Mouse (Mus musculus) heart, adult 2 months (tissue): ENCODE data around the gene Car14. TPM values are rescaled to one million over a fixed set of nuclear protein-coding genes. Genes with fewer than 3 reads are reported as not detected.

Experiments
- DNase-seq, 2 experiments: peaks; one replicate each; pipeline ENCODE4 v3.0.0; 2021
- H3K27ac ChIP-seq: fragments of 200-600 bp; 2 replicates; pipeline ENCODE4 v1.8.1; 2022
- H3K27me3 ChIP-seq: fragments of 200-500 bp; 2 replicates; pipeline ENCODE4 v1.6.1; 2012; ENCODE audit warnings: mild to moderate bottlenecking, low read length, inconsistent platforms, mixed read lengths; ENCODE audit not compliant: control insufficient read depth, insufficient read depth
- H3K36me3 ChIP-seq: fragments of 200-500 bp; 2 replicates; pipeline ENCODE4 v1.6.1; 2012; ENCODE audit warnings: low read length, inconsistent platforms; ENCODE audit not compliant: control insufficient read depth, insufficient read depth
- H3K4me1 ChIP-seq: fragments of 200-500 bp; 2 replicates; pipeline ENCODE4 v1.6.1; 2011; ENCODE audit warnings: low read length; ENCODE audit not compliant: control insufficient read depth, insufficient read depth
- H3K4me3 ChIP-seq: fragments of 200-600 bp; 2 replicates; pipeline ENCODE4 v1.8.1; 2022
- H3K79me2 ChIP-seq: fragments of 200-500 bp; replicated peaks from 2 replicates; pipeline ENCODE4 v1.6.1; 2012; ENCODE audit warnings: mild to moderate bottlenecking, inconsistent platforms, low read length, moderate library complexity, mixed read lengths; ENCODE audit not compliant: control insufficient read depth, insufficient read depth
- H3K9ac ChIP-seq: fragments of 200-500 bp; 2 replicates; pipeline ENCODE4 v1.6.1; 2012; ENCODE audit warnings: low read depth, mild to moderate bottlenecking, control low read depth, inconsistent platforms, low read length, mixed read lengths
- CTCF ChIP-seq: fragments of 200-600 bp; IDR thresholded peaks from 2 replicates; pipeline ENCODE4 v1.8.1; 2022; ENCODE audit warnings: antibody characterized with exemption, mild to moderate bottlenecking, moderate library complexity
- EP300 ChIP-seq: fragments of 200-500 bp; IDR thresholded peaks from 2 replicates; pipeline ENCODE4 v1.6.1; 2011; ENCODE audit warnings: low read depth, low read length, control low read depth; ENCODE audit not compliant: insufficient read depth
- POLR2A ChIP-seq: fragments of 200-500 bp; IDR thresholded peaks from 2 replicates; pipeline ENCODE4 v1.6.1; 2011; ENCODE audit warnings: mild to moderate bottlenecking, low read depth, low read length, control low read depth; ENCODE audit not compliant: insufficient read depth
- WGBS: fragments of 180-500 bp; shearing (Covaris S2); methylation state at CpG from one replicate; pipeline ENCODE4 v1.1.7; 2018; 5-methylcytosine and 5-hydroxymethylcytosine counted together
- intact Hi-C: fragments of 180-260 bp; cut with DNase I; formaldehyde crosslinking; loops from one replicate; pipeline ENCODE4 v1.15.1; 2025
- polyA plus RNA-seq: library from polyadenylated mRNA; depleted of rRNA; stranded (reverse); fragments of >200 nt; gene quantifications from 2 replicates; pipeline ENCODE4 v1.2.3, GENCODE M21; 2012
- total RNA-seq, 2 experiments: library from RNA; stranded (reverse); gene quantifications; 2 replicates each; pipeline ENCODE4 v1.2.3; 2021

Car14 gene
- total and polyA plus RNA-seq, 3 experiments = 146 to 227 (median 208) TPM

- Histone ChIP-seq H3K9ac (no peak overlapping the region), H3K36me3 (peaks cover 4% of the 10 kb centered on the region), H3K79me2 (peaks cover 4% of the 10 kb centered on the region), H3K4me3 (no peak overlapping the region), H3K27me3 (no peaks in the 10 kb centered on the region), H3K27ac (no peak overlapping the region), H3K4me1 (peaks cover 2% of the 10 kb centered on the region)
- WGBS = 83% methylated on average over 5 of the region's 5 CpGs
- TF ChIP-seq POLR2A (no peak), CTCF (no peak), EP300 (no peak)
- intact Hi-C loops = no loop called here
- no peak for DNase-seq
Measured at GRCm38 (mm10) chr3:95866071-95866470, 38.4 kb downstream of the Car14 start.

DNA sequence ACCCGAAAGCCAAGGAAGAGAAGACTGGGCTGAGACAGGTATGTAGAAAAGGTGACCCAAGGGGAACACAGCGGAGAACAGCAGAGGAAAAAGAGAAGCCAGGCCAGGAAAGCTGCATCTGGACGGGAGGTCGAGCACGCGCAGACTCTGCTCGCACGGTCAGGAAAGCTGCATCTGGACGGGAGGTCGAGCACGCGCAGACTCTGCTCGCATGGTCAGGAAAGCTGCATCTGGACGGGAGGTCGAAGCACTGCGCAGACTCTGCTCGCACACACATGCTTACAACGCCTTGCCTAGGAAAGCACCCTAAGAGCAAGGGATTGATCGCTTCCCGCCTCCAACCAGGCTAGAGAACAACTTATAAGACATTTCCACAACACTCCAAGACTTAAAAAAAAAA lies 38.9 kb downstream of the Car14 start:
- Histone ChIP-seq H3K4me1 (peaks cover under 1% of the 10 kb centered on the region), H3K27ac (peak overlapping the region; percentile 53), H3K4me3 (no peak overlapping the region), H3K79me2 (peaks cover 4% of the 10 kb centered on the region), H3K27me3 (no peaks in the 10 kb centered on the region), H3K36me3 (peaks cover 4% of the 10 kb centered on the region), H3K9ac (peak overlapping the region; percentile 43; the same call in 1 of the 2 replicates)
- DNase-seq = no peak
- WGBS = 89% methylated on average over 20 of the region's 20 CpGs
- intact Hi-C loops = no loop called here
- TF ChIP-seq POLR2A (no peak), EP300 (no peak), CTCF (no peak)

GRCm38 (mm10) chr3:95865050-95865449 lies 39.4 kb downstream of the Car14 start:
- Histone ChIP-seq H3K4me1 (no peaks in the 10 kb centered on the region; the same call in none of the 2 replicates), H3K4me3 (no peak overlapping the region), H3K27ac (peak overlapping the region; percentile 53), H3K9ac (no peak overlapping the region), H3K27me3 (no peaks in the 10 kb centered on the region), H3K36me3 (peaks cover 4% of the 10 kb centered on the region), H3K79me2 (peaks cover 4% of the 10 kb centered on the region)
- no peak for TF ChIP-seq POLR2A
- TF ChIP-seq EP300 = no peak
- no peak for TF ChIP-seq CTCF
- intact Hi-C loops = no loop called here
- 67% methylated on average over 5 of the region's 5 CpGs for WGBS
- peak; percentile 28 to 55 for DNase-seq

GRCm38 (mm10) chr3:95863578-95863977 lies 40.9 kb downstream of the Car14 start:
- H3K79me2 ChIP-seq = peaks cover 1% of the 10 kb centered on the region; the same call in 1 of the 2 replicates
- H3K27ac ChIP-seq = peak overlapping the region; percentile 38; the same call in 1 of the 2 replicates
- no peaks in the 10 kb centered on the region for H3K27me3 ChIP-seq
- peaks cover 4% of the 10 kb centered on the region for H3K36me3 ChIP-seq
- no peak overlapping the region for H3K4me3 ChIP-seq
- intact Hi-C loops = no loop called here
- no peak for DNase-seq
- H3K4me1 ChIP-seq = no peaks in the 10 kb centered on the region; the same call in 1 of the 2 replicates
- no peak overlapping the region for H3K9ac ChIP-seq
- TF ChIP-seq POLR2A = no peak
- TF ChIP-seq CTCF = no peak
- no peak for TF ChIP-seq EP300
- WGBS = 54% methylated on average over 7 of the region's 7 CpGs

DNA sequence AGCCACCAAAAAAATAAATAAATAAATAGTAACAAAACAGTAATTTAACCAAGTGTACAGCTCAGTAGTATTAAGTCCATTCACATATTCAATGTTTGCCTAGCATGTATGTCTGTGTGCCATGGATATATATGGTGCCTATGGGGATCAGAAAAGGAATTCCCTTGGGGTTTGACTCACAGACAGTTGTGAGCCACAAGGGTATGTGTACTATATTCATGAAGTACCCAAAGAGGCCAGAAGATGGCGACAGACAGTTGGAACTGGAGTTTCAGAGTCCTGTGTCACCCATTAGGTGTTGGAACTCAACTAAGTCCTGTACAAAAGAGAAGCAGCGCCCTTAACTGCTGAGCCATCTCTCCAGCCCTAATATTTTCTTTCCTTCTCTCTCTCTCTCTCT lies 42.7 kb downstream of the Car14 start:
- Histone ChIP-seq H3K36me3 (peaks cover 4% of the 10 kb centered on the region; the same call in 1 of the 2 replicates), H3K4me3 (no peak overlapping the region), H3K27ac (no peak overlapping the region), H3K27me3 (no peaks in the 10 kb centered on the region), H3K79me2 (no peaks in the 10 kb centered on the region; the same call in 1 of the 2 replicates), H3K9ac (no peak overlapping the region), H3K4me1 (no peaks in the 10 kb centered on the region; the same call in 1 of the 2 replicates)
- no peak for TF ChIP-seq EP300
- TF ChIP-seq CTCF = peak; percentile 83
- WGBS = 53% methylated on average over 2 of the region's 2 CpGs
- intact Hi-C loops = loop anchor here (1.0 to 2.0 kb wide), 2 partner anchors 45 to 191 kb away; no protein-coding TSS in a partner anchor
- DNase-seq = peak in 1 of 2 experiments; percentile 49

DNA sequence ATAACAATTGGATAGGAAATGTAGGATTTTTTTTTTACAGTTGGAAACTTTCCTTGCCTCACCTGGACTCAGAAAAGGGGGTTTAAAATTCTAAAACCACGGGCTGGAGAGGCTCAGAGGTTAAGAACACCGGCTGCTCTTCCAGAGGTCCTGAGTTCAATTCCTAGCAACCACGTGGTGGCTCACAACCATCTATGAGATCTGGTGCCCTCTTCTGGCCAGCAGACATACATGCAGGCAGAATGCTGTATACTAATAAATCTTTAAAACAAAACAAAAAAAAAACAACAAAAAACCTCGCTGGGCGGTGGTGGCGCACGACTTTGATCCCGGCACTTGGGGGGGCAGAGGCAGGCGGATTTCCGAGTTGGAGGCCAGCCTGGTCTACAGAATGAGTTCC lies 43.3 kb downstream of the Car14 start:
- Histone ChIP-seq H3K4me3 (no peak overlapping the region), H3K36me3 (peaks cover 4% of the 10 kb centered on the region; the same call in 1 of the 2 replicates), H3K9ac (no peak overlapping the region), H3K79me2 (no peaks in the 10 kb centered on the region; the same call in 1 of the 2 replicates), H3K27ac (no peak overlapping the region), H3K4me1 (no peaks in the 10 kb centered on the region; the same call in 1 of the 2 replicates), H3K27me3 (no peaks in the 10 kb centered on the region)
- 80% methylated on average over 10 of the region's 10 CpGs for WGBS
- TF ChIP-seq CTCF (peak; percentile 57), POLR2A (no peak), EP300 (no peak)
- no peak for DNase-seq
- intact Hi-C loops = loop anchor here (2.0 kb wide), 1 partner anchor 192 kb away; no protein-coding TSS in a partner anchor
